Mouse (Mus musculus): ENCODE measurements around the gene Celsr2. TPM values are rescaled to one million over a fixed set of nuclear protein-coding genes. Genes with fewer than 3 reads are reported as not detected.

The Celsr2 gene
- polyA plus RNA-seq, 1 experiment from 2014 or later: 0.18 TPM

DNA sequence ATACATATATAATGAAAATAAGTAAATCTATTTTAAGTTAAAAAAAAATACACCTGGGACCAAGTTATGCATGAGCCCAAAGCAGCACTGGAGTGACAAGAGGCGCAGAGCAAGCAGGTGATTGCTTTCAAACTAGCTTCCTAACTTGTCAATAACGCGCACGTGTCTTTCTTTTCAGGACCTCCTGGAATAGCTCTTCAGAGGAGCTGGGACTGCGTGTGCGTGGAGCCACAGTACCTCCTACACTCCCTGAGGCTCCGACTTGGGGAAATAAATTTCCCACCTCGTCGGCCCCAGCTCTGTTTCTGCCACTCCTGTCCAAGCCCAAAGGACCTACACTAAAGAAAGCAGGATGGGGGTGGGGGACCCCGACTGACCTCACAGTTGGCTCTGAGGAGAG lies 58.3 kb downstream of the Celsr2 start:
- Histone ChIP-seq H3K9me3 (ENCODE audit: low read length) (no peaks in the 10 kb centered on the region), H3K27me3 (ENCODE audit: insufficient read depth, low read length) (no peaks in the 10 kb centered on the region), H3K4me1 (ENCODE audit: insufficient read depth) (peaks cover 5% of the 10 kb centered on the region; the same call in 1 of the 2 replicates), H3K9ac (replicated peaks) (no peak overlapping the region), H3K36me3 (replicated peaks; ENCODE audit: insufficient read depth, low read length) (peaks cover 29% of the 10 kb centered on the region), H3K4me2 (ENCODE audit: low read depth, low read length) (no peak overlapping the region), H3K4me3 (ENCODE audit: low read depth, low read length) (no peak overlapping the region), H3K27ac (ENCODE audit: low read depth) (no peak overlapping the region)
- 83% methylated on average over 10 of the region's 10 CpGs for WGBS (ENCODE audit: insufficient replicate concordance)
- DNase-seq: no peak
- ATAC-seq: no peak
- TF ChIP-seq CTCF (IDR thresholded peaks at IDR 0.05; ENCODE audit: low read depth) (no peak), EP300 (IDR thresholded peaks at IDR 0.05; ENCODE audit: low read depth) (no peak)

DNA sequence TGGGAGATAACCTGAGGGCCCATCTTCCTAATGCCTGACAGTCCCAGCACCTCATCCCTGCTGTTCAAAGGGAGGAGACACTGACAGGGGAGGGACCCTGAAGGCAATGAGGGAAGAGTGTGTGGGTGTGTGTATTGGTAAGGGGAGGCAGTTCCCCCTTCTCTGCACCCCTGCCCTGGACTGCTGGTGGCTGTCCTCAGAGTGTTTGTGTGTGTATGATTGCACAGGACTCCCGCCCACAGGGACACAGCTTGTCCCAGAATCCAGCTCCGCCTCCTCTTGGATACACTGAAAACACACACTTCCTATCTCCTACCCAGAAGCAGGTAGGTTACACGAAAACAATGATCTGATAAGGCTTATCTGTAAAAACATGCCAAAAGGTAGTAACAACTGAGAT lies 60.1 kb downstream of the Celsr2 start:
- WGBS (ENCODE audit: insufficient replicate concordance): 59% methylated on average over 3 of the region's 3 CpGs
- DNase-seq: peak; percentile 39
- Histone ChIP-seq H3K36me3 (replicated peaks; ENCODE audit: insufficient read depth, low read length) (peaks cover 34% of the 10 kb centered on the region), H3K9ac (replicated peaks) (no peak overlapping the region), H3K9me3 (ENCODE audit: low read length) (no peaks in the 10 kb centered on the region), H3K4me1 (ENCODE audit: insufficient read depth) (no peaks in the 10 kb centered on the region), H3K27me3 (ENCODE audit: insufficient read depth, low read length) (no peaks in the 10 kb centered on the region), H3K4me2 (ENCODE audit: low read depth, low read length) (no peak overlapping the region), H3K4me3 (ENCODE audit: low read depth, low read length) (no peak overlapping the region), H3K27ac (ENCODE audit: low read depth) (peak overlapping the region; percentile 60)
- ATAC-seq: peak; percentile 90
- TF ChIP-seq CTCF (IDR thresholded peaks at IDR 0.05; ENCODE audit: low read depth): no peak
- TF ChIP-seq EP300 (IDR thresholded peaks at IDR 0.05; ENCODE audit: low read depth): no peak

DNA sequence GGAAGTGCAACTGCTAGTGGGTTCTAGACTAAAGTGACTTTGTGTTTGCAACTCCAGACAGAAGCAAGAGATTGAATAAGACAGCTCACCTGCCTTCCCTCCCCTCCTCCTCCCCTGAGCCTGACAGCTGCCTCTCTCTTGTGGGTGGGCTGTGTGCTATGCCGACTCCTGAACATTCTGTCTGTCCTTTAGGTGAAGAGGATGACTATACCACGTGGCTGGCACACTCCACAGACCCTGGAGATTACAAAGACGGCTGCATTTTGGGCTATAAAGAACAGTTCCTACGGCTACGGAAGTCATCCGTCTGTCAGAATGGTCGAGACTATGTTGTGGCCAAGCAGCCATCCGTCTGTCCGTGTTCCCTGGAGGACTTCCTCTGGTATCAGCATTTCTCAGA lies 67.0 kb downstream of the Celsr2 start:
- Histone ChIP-seq H3K4me3 (ENCODE audit: low read depth, low read length) (no peak overlapping the region), H3K36me3 (replicated peaks; ENCODE audit: insufficient read depth, low read length) (peaks cover 41% of the 10 kb centered on the region), H3K4me2 (ENCODE audit: low read depth, low read length) (no peak overlapping the region), H3K27me3 (ENCODE audit: insufficient read depth, low read length) (no peaks in the 10 kb centered on the region), H3K9ac (replicated peaks) (no peak overlapping the region), H3K4me1 (ENCODE audit: insufficient read depth) (no peaks in the 10 kb centered on the region), H3K27ac (ENCODE audit: low read depth) (no peak overlapping the region), H3K9me3 (ENCODE audit: low read length) (no peaks in the 10 kb centered on the region)
- WGBS (ENCODE audit: insufficient replicate concordance): 68% methylated on average over 9 of the region's 9 CpGs
- TF ChIP-seq CTCF (IDR thresholded peaks at IDR 0.05; ENCODE audit: low read depth): no peak
- no peak for TF ChIP-seq EP300 (IDR thresholded peaks at IDR 0.05; ENCODE audit: low read depth)
- no peak for ATAC-seq
- no peak for DNase-seq

DNA sequence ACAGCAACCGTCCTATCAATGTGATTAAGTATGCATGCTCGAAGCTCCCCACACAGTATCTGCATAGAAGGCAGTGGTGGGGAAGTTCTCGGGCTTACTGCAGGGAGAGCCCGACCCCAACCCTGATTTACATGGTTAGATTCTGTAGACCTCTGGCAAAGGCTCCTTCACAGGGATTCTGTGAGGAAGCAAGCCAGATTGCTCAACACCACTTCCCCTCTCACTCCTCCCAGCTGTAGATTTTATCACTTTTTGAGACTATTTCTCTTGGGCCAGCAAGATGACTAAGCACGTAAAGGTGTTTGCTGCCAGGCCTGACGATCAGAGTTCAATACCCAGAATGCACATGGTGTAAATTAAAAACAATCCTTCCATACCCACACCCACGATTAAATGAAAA lies 69.5 kb downstream of the Celsr2 start:
- Histone ChIP-seq H3K27ac (ENCODE audit: low read depth) (no peak overlapping the region), H3K27me3 (ENCODE audit: insufficient read depth, low read length) (no peaks in the 10 kb centered on the region), H3K4me3 (ENCODE audit: low read depth, low read length) (no peak overlapping the region), H3K36me3 (replicated peaks; ENCODE audit: insufficient read depth, low read length) (peaks cover 39% of the 10 kb centered on the region), H3K9ac (replicated peaks) (no peak overlapping the region), H3K4me1 (ENCODE audit: insufficient read depth) (no peaks in the 10 kb centered on the region), H3K4me2 (ENCODE audit: low read depth, low read length) (no peak overlapping the region), H3K9me3 (ENCODE audit: low read length) (no peaks in the 10 kb centered on the region)
- 47% methylated on average over 7 of the region's 7 CpGs for WGBS (ENCODE audit: insufficient replicate concordance)
- no peak for DNase-seq
- ATAC-seq: no peak
- no peak for TF ChIP-seq EP300 (IDR thresholded peaks at IDR 0.05; ENCODE audit: low read depth)
- no peak for TF ChIP-seq CTCF (IDR thresholded peaks at IDR 0.05; ENCODE audit: low read depth)

DNA sequence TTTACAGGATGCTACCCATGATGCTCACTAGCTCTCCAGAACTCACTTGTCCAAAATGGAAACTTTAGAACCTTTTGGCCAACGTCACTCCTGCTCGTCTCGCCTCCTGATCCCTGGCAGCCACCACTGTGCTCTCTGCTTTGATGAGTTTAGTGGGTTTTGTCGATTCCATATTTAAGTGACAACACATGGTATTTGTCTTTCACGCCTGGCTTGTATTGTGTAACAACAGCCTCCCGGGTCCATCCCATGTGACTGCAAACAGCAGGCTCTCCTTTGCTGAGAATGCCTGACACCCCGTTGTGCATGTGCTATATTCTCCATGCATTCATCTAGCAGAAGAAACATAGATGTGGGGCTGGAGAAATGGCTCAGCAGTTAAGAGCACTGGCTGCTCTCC lies 73.2 kb downstream of the Celsr2 start:
- H3K4me2 ChIP-seq (ENCODE audit: low read depth, low read length): no peak overlapping the region
- WGBS (ENCODE audit: insufficient replicate concordance): 57% methylated on average over 7 of the region's 7 CpGs
- ATAC-seq (peak; percentile 66; the same call in 1 of the 2 replicates), DNase-seq (no peak)
- H3K4me1 ChIP-seq (ENCODE audit: insufficient read depth): no peaks in the 10 kb centered on the region
- H3K4me3 ChIP-seq (ENCODE audit: low read depth, low read length): no peak overlapping the region
- no peak overlapping the region for H3K9ac ChIP-seq (replicated peaks)
- H3K9me3 ChIP-seq (ENCODE audit: low read length): no peaks in the 10 kb centered on the region
- H3K27me3 ChIP-seq (ENCODE audit: insufficient read depth, low read length): no peaks in the 10 kb centered on the region
- TF ChIP-seq CTCF (IDR thresholded peaks at IDR 0.05; ENCODE audit: low read depth) (no peak), EP300 (IDR thresholded peaks at IDR 0.05; ENCODE audit: low read depth) (no peak)
- peaks cover 46% of the 10 kb centered on the region for H3K36me3 ChIP-seq (replicated peaks; ENCODE audit: insufficient read depth, low read length)
- H3K27ac ChIP-seq (ENCODE audit: low read depth): no peak overlapping the region

DNA sequence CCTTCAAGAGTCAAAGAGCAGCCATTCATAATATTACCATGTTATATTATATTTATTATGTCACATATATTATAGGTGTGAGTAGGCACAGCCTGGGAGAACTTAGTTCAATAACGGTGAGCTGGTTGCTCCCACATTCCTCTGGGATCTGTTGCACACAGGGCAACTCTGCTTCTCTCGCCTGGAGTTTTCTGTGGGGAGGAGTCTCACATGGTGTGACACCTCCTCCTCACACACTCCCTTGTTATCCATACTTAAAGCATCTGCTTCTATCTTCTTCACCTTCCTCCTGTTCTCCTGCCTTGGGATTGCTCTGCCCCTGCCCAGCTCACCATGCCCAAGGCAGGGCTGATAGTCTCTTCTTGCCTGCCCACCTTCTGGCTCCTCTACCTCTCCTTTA lies 74.3 kb downstream of the Celsr2 start:
- TF ChIP-seq EP300 (IDR thresholded peaks at IDR 0.05; ENCODE audit: low read depth) (no peak), CTCF (IDR thresholded peaks at IDR 0.05; ENCODE audit: low read depth) (no peak)
- Histone ChIP-seq H3K27ac (ENCODE audit: low read depth) (no peak overlapping the region), H3K4me3 (ENCODE audit: low read depth, low read length) (no peak overlapping the region), H3K36me3 (replicated peaks; ENCODE audit: insufficient read depth, low read length) (peaks cover 36% of the 10 kb centered on the region), H3K4me1 (ENCODE audit: insufficient read depth) (no peaks in the 10 kb centered on the region), H3K9me3 (ENCODE audit: low read length) (no peaks in the 10 kb centered on the region), H3K4me2 (ENCODE audit: low read depth, low read length) (no peak overlapping the region), H3K27me3 (ENCODE audit: insufficient read depth, low read length) (no peaks in the 10 kb centered on the region), H3K9ac (replicated peaks) (no peak overlapping the region)
- 85% methylated on average over 2 of the region's 2 CpGs for WGBS (ENCODE audit: insufficient replicate concordance)
- DNase-seq: no peak
- no peak for ATAC-seq

Other genes starting within 250 kb of the Celsr2 start
- 1.2 and 1.5 TPM in 2 replicates for gene Amigo1, start 229.2 kb downstream of the Celsr2 start, polyA plus RNA-seq (2015; fragmentation: Nextera tagmentation; extraction: Ambion mirVana)
- gene Cyb561d1, start 214.3 kb downstream of the Celsr2 start, polyA plus RNA-seq (2015; fragmentation: Nextera tagmentation; extraction: Ambion mirVana): 1.5 and 1.6 TPM in 2 replicates
- gene Atxn7l2, start 204.6 kb downstream of the Celsr2 start, polyA plus RNA-seq (2015; fragmentation: Nextera tagmentation; extraction: Ambion mirVana): 1.4 TPM in 2 replicates
- gene Sypl2, start 188.9 kb downstream of the Celsr2 start, polyA plus RNA-seq (2015; fragmentation: Nextera tagmentation; extraction: Ambion mirVana): 0.05 and 0.79 TPM in 2 replicates
- 136 and 143 TPM in 2 replicates for gene Psma5, start 158.6 kb downstream of the Celsr2 start, polyA plus RNA-seq (2015; fragmentation: Nextera tagmentation; extraction: Ambion mirVana)
- gene Sort1, start 131.5 kb downstream of the Celsr2 start, polyA plus RNA-seq (2015; fragmentation: Nextera tagmentation; extraction: Ambion mirVana): 3.0 and 3.7 TPM in 2 replicates
- 0.49 and 0.76 TPM in 2 replicates for gene Mybphl, start 50.6 kb downstream of the Celsr2 start, polyA plus RNA-seq (2015; fragmentation: Nextera tagmentation; extraction: Ambion mirVana)
- 5.6 and 7.8 TPM in 2 replicates for gene Psrc1, start 31.7 kb downstream of the Celsr2 start, polyA plus RNA-seq (2015; fragmentation: Nextera tagmentation; extraction: Ambion mirVana)
- gene Sars, start 29.7 kb upstream of the Celsr2 start, polyA plus RNA-seq (2015; fragmentation: Nextera tagmentation; extraction: Ambion mirVana): 39.0 and 41.7 TPM in 2 replicates
- not detected in 2 replicates for gene 1700013F07Rik, start 118.6 kb upstream of the Celsr2 start, polyA plus RNA-seq (2015; fragmentation: Nextera tagmentation; extraction: Ambion mirVana)
- gene 5330417C22Rik, start 121.0 kb upstream of the Celsr2 start, polyA plus RNA-seq (2015; fragmentation: Nextera tagmentation; extraction: Ambion mirVana): 0.59 and 0.72 TPM in 2 replicates
- 11.1 and 12.6 TPM in 2 replicates for gene Tmem167b, start 146.9 kb upstream of the Celsr2 start, polyA plus RNA-seq (2015; fragmentation: Nextera tagmentation; extraction: Ambion mirVana)
- 14.0 and 15.5 TPM in 2 replicates for gene Taf13, start 156.1 kb upstream of the Celsr2 start, polyA plus RNA-seq (2015; fragmentation: Nextera tagmentation; extraction: Ambion mirVana)
- 0.64 and 0.80 TPM in 2 replicates for gene Wdr47, start 175.7 kb upstream of the Celsr2 start, polyA plus RNA-seq (2015; fragmentation: Nextera tagmentation; extraction: Ambion mirVana)
- gene Clcc1, start 238.4 kb upstream of the Celsr2 start, polyA plus RNA-seq (2015; fragmentation: Nextera tagmentation; extraction: Ambion mirVana): 49.7 and 51.1 TPM in 2 replicates

Measured in liver, postnatal 0 days (tissue).